Mouse (Mus musculus) kidney, embryonic 15.5 days (tissue): ENCODE results near the gene Ccdc162. TPM values are rescaled to one million over a fixed set of nuclear protein-coding genes. Genes with fewer than 3 reads are reported as not detected.

ENCODE experiments used
- ATAC-seq: fragments of 200-750 bp; cut with Nextera tagmentation; replicated peaks from 2 replicates; pipeline ENCODE4 v1.8.0; 2017; ENCODE audit warnings: moderate TSS enrichment; ENCODE audit not compliant: low FRiP score
- H3K27ac ChIP-seq: fragments of 300-500 bp; sonication (generic); 2 replicates; pipeline ENCODE4 v1.5.1; 2015; ENCODE audit warnings: mild to moderate bottlenecking, inconsistent platforms
- H3K27me3 ChIP-seq: fragments of 300-500 bp; sonication (generic); 2 replicates; pipeline ENCODE4 v1.6.1; 2015; ENCODE audit warnings: inconsistent platforms
- H3K36me3 ChIP-seq: fragments of 300-500 bp; sonication (generic); 2 replicates; pipeline ENCODE4 v1.6.1; 2015; ENCODE audit warnings: inconsistent platforms
- H3K4me1 ChIP-seq: fragments of 300-500 bp; sonication (generic); 2 replicates; pipeline ENCODE4 v1.6.1; 2015; ENCODE audit warnings: inconsistent platforms
- H3K4me2 ChIP-seq: fragments of 300-500 bp; sonication (generic); 2 replicates; pipeline ENCODE4 v1.6.1; 2015; ENCODE audit warnings: moderate library complexity, mild to moderate bottlenecking, inconsistent platforms
- H3K4me3 ChIP-seq: fragments of 300-500 bp; sonication (generic); replicated peaks from 2 replicates; pipeline ENCODE4 v1.5.1; 2015; ENCODE audit warnings: mild to moderate bottlenecking, inconsistent platforms
- H3K9ac ChIP-seq: fragments of 300-500 bp; sonication (generic); 2 replicates; pipeline ENCODE4 v1.6.1; 2015; ENCODE audit warnings: mild to moderate bottlenecking, inconsistent platforms
- H3K9me3 ChIP-seq: fragments of 300-500 bp; sonication (generic); replicated peaks from 2 replicates; pipeline ENCODE4 v1.6.1; 2016; ENCODE audit warnings: inconsistent platforms
- WGBS: fragments of 180-500 bp; shearing (Covaris S2); methylation state at CpG from one replicate; pipeline ENCODE4 v1.1.7; 2015; ENCODE audit warnings: mixed read lengths; 5-methylcytosine and 5-hydroxymethylcytosine counted together
- polyA plus RNA-seq: library from polyadenylated mRNA; unstranded; fragments of >200 nt; fragmentation: Nextera tagmentation; extraction: Ambion mirVana; gene quantifications from 2 replicates; pipeline ENCODE4 v1.2.1, GENCODE M21; 2015

The Ccdc162 gene
- polyA plus RNA-seq, 1 experiment from 2014 or later = 0.47 TPM

DNA sequence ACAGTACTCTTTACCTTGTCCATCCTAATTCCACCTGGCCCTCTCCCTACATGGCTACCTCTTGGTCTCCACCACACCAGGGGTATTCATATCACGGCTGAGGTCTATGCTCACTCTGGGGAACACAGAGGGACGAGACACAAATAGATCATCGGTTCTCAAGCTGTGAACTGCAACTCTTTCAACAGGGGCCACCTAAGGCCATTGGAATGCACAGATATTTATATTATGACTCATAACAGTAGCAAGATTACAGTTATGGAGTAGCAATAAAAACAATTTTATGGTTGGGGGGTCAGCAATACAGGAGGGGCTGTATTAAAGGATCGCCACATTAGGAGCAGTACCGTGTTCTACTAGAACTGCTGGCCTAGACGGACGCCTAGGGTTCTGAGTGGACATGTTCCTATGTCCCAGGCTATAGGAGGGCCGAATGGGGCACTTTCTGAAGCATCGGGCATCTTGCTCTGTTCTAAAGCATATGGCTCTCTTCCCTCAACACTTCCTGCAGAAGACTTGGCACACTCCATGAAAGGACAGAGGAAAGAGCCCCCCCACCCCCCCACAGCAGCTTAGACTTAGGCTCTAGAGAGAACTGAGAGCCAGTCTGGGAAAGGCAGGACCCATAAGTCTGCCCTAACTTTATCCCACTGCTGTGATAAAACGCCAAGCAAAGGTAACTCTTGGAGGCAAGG is 154.6 kb downstream of the Ccdc162 start:
- no peak overlapping the region for H3K4me2 ChIP-seq
- 92% methylated on average over 10 of the region's 10 CpGs for WGBS
- no peaks in the 10 kb centered on the region for H3K36me3 ChIP-seq
- H3K4me1 ChIP-seq = peaks cover 11% of the 10 kb centered on the region
- peaks cover 13% of the 10 kb centered on the region for H3K9me3 ChIP-seq
- no peak for ATAC-seq
- H3K9ac ChIP-seq = no peak overlapping the region
- H3K27me3 ChIP-seq = no peaks in the 10 kb centered on the region
- H3K4me3 ChIP-seq = no peak overlapping the region
- no peak overlapping the region for H3K27ac ChIP-seq

DNA sequence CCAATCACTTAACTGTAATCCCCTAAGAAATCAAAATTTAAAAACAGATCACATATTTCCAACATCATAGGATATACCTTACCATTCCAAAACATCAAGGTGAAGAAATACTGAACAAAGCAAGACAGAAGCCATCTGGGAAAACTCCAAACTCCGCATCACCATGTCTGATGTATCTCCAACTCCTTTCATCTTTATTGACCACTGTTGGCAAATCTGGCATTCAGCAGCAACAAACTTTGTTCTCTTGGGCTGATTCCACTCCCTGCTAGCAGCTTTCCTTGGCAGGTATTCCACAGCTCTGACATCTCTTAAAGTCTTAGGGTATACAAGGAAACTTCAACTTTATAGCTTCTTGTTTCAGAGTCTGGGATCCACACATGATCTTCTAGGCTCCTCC is 158.0 kb downstream of the Ccdc162 start:
- H3K4me3 ChIP-seq = no peak overlapping the region
- no peak overlapping the region for H3K4me2 ChIP-seq
- H3K9ac ChIP-seq = no peak overlapping the region
- ATAC-seq = no peak
- H3K36me3 ChIP-seq = no peaks in the 10 kb centered on the region
- WGBS = 94% methylated on average over 1 of the region's 1 CpGs
- peaks cover 7% of the 10 kb centered on the region for H3K4me1 ChIP-seq
- H3K27ac ChIP-seq = no peak overlapping the region
- H3K9me3 ChIP-seq = peaks cover 13% of the 10 kb centered on the region
- no peaks in the 10 kb centered on the region for H3K27me3 ChIP-seq

- 85% methylated on average over 3 of the region's 3 CpGs for WGBS
- no peak overlapping the region for H3K9ac ChIP-seq
- H3K9me3 ChIP-seq = 0 out of 2 replicates have a peak, but pooled peaks cover 2% of the 10 kb centered on the region
- no peak overlapping the region for H3K27ac ChIP-seq
- no peak for ATAC-seq
- no peak overlapping the region for H3K4me3 ChIP-seq
- H3K4me2 ChIP-seq = no peak overlapping the region
- H3K4me1 ChIP-seq = peaks cover 23% of the 10 kb centered on the region
- no peaks in the 10 kb centered on the region for H3K27me3 ChIP-seq
- H3K36me3 ChIP-seq = no peaks in the 10 kb centered on the region
These were observed 161.4 kb downstream of the Ccdc162 start for GRCm38 (mm10) chr10:41555081-41555480.

- Histone ChIP-seq H3K4me2 (no peak overlapping the region), H3K27ac (peak overlapping the region; percentile 78), H3K9ac (no peak overlapping the region), H3K9me3 (peaks cover 4% of the 10 kb centered on the region; the same call in 1 of the 2 replicates), H3K4me1 (peaks cover 23% of the 10 kb centered on the region), H3K36me3 (no peaks in the 10 kb centered on the region), H3K4me3 (no peak overlapping the region), H3K27me3 (no peaks in the 10 kb centered on the region)
- no peak for ATAC-seq
- 64% methylated on average over 4 of the region's 4 CpGs for WGBS
These were observed 162.7 kb downstream of the Ccdc162 start for GRCm38 (mm10) chr10:41553711-41554110.

GRCm38 (mm10) chr10:41552847-41553589 is 163.4 kb downstream of the Ccdc162 start:
- ATAC-seq = peak; percentile 88
- 41% methylated on average over 14 of the region's 14 CpGs for WGBS
- Histone ChIP-seq H3K4me2 (no peak overlapping the region), H3K27ac (peak overlapping the region; percentile 78), H3K9ac (no peak overlapping the region), H3K36me3 (no peaks in the 10 kb centered on the region), H3K9me3 (peaks cover 6% of the 10 kb centered on the region; the same call in 1 of the 2 replicates), H3K4me3 (no peak overlapping the region), H3K27me3 (no peaks in the 10 kb centered on the region), H3K4me1 (peaks cover 23% of the 10 kb centered on the region)

- no peaks in the 10 kb centered on the region for H3K36me3 ChIP-seq
- H3K4me3 ChIP-seq = no peak overlapping the region
- peaks cover 23% of the 10 kb centered on the region for H3K4me1 ChIP-seq
- H3K4me2 ChIP-seq = no peak overlapping the region
- H3K9ac ChIP-seq = no peak overlapping the region
- no peaks in the 10 kb centered on the region for H3K27me3 ChIP-seq
- peak overlapping the region; percentile 78 for H3K27ac ChIP-seq
- WGBS = 48% methylated on average over 3 of the region's 3 CpGs
- ATAC-seq = no peak; the same call in 1 of the 2 replicates
- peaks cover 6% of the 10 kb centered on the region; the same call in 1 of the 2 replicates for H3K9me3 ChIP-seq
These were observed 164.1 kb downstream of the Ccdc162 start for GRCm38 (mm10) chr10:41552319-41552718.

GRCm38 (mm10) chr10:41550711-41551110 is 165.7 kb downstream of the Ccdc162 start:
- Histone ChIP-seq H3K27me3 (no peaks in the 10 kb centered on the region), H3K4me1 (peaks cover 23% of the 10 kb centered on the region), H3K4me2 (no peak overlapping the region), H3K27ac (no peak overlapping the region), H3K36me3 (no peaks in the 10 kb centered on the region), H3K4me3 (no peak overlapping the region), H3K9me3 (peaks cover 6% of the 10 kb centered on the region; the same call in 1 of the 2 replicates), H3K9ac (no peak overlapping the region)
- ATAC-seq = no peak
- 67% methylated on average over 7 of the region's 7 CpGs for WGBS

- ATAC-seq = peak; percentile 62; the same call in 1 of the 2 replicates
- 32% methylated on average over 13 of the region's 13 CpGs for WGBS
These were observed 169.9 kb downstream of the Ccdc162 start for GRCm38 (mm10) chr10:41546396-41547165.

GRCm38 (mm10) chr10:41545224-41545755 is 171.1 kb downstream of the Ccdc162 start:
- no peak for ATAC-seq
- no peaks in the 10 kb centered on the region for H3K36me3 ChIP-seq
- no peaks in the 10 kb centered on the region for H3K27me3 ChIP-seq
- H3K4me2 ChIP-seq = no peak overlapping the region; the same call in 1 of the 2 replicates
- peaks cover 10% of the 10 kb centered on the region for H3K4me1 ChIP-seq
- H3K27ac ChIP-seq = no peak overlapping the region
- H3K9ac ChIP-seq = no peak overlapping the region
- 62% methylated on average over 7 of the region's 7 CpGs for WGBS
- H3K4me3 ChIP-seq = no peak overlapping the region
- H3K9me3 ChIP-seq = peaks cover 6% of the 10 kb centered on the region; the same call in 1 of the 2 replicates

More at GRCm38 (mm10) chr10:41546396-41547165, 169.9 kb downstream of the Ccdc162 start:
- H3K4me2 ChIP-seq = no peak overlapping the region
- peaks cover 6% of the 10 kb centered on the region; the same call in 1 of the 2 replicates for H3K9me3 ChIP-seq
- no peak overlapping the region for H3K27ac ChIP-seq
- no peak overlapping the region for H3K4me3 ChIP-seq
- H3K9ac ChIP-seq = no peak overlapping the region
- H3K36me3 ChIP-seq = no peaks in the 10 kb centered on the region
- H3K27me3 ChIP-seq = no peaks in the 10 kb centered on the region
- H3K4me1 ChIP-seq = peaks cover 10% of the 10 kb centered on the region

GRCm38 (mm10) chr10:41544481-41545190 is 171.8 kb downstream of the Ccdc162 start:
- no peak overlapping the region for H3K9ac ChIP-seq
- no peak overlapping the region; the same call in 1 of the 2 replicates for H3K4me2 ChIP-seq
- H3K36me3 ChIP-seq = 0 out of 2 replicates have a peak, but pooled peaks cover 3% of the 10 kb centered on the region
- no peak overlapping the region for H3K27ac ChIP-seq
- peaks cover 10% of the 10 kb centered on the region for H3K4me1 ChIP-seq
- peaks cover 6% of the 10 kb centered on the region; the same call in 1 of the 2 replicates for H3K9me3 ChIP-seq
- no peaks in the 10 kb centered on the region for H3K27me3 ChIP-seq
- WGBS = 12% methylated on average over 7 of the region's 7 CpGs
- no peak overlapping the region for H3K4me3 ChIP-seq
- ATAC-seq = no peak

DNA sequence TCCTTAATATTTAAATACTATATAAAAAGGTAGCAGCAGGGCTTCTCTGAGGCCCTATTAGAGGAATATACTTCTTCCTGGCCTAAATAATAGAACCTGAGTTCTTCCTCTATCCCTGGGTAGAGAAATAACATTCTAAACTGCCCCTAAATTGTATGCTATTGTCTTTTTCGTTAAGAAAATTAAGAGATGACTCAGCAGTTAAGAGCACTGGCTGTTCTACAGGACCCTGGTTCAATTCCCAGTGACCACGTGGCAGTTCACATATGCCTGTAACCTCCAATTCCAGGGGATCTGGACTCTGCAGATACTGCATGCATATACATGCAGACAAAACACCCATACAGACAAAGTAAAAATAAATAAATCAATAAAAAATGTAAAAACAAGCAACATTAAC is 172.6 kb downstream of the Ccdc162 start:
- Histone ChIP-seq H3K9me3 (0 out of 2 replicates have a peak, but pooled peaks cover 3% of the 10 kb centered on the region), H3K4me3 (no peak overlapping the region), H3K36me3 (0 out of 2 replicates have a peak, but pooled peaks cover 9% of the 10 kb centered on the region), H3K27me3 (no peaks in the 10 kb centered on the region), H3K4me2 (no peak overlapping the region), H3K27ac (no peak overlapping the region), H3K4me1 (peaks cover 10% of the 10 kb centered on the region), H3K9ac (no peak overlapping the region)
- 73% methylated on average over 2 of the region's 2 CpGs for WGBS
- ATAC-seq = no peak
